Mouse (Mus musculus): ENCODE results near the gene Fam186a. TPM values are rescaled to one million over a fixed set of nuclear protein-coding genes. Genes with fewer than 3 reads are reported as not detected.
"Not testable (repeated sequence)": the region's sequence is repeated elsewhere in the genome, so short reads cannot be mapped to it uniquely, and the experiment has no call there.

Fam186a gene
- 0.03 TPM in 1 of 2 replicates, not detected in the other for polyA plus RNA-seq (2016; fragmentation: Nextera tagmentation; extraction: Ambion mirVana)

DNA sequence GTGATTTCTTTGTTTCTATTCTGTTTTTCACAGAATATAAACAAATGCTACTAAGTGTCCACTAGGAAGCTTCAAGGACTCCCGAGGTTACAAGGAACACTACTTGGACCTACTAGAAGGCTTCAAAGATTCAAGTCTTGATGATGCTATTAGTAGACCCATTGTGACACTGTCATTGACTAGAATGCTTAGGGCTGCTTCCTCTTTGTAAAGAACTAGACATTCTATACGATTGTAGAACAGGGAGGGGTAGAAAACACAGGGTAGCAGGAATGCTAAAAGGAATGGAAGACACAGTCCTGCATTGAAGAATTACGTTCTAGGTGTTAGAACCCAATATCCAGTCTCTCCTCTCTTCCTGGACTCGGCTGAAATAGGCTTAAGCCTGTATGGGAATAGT, at the start of gene Fam186a:
Gene Fam186a, minus strand, starts transcription at position 101 of the 400 bp plus-strand sequence.
- H3K9me3 ChIP-seq, result no peaks in the 10 kb centered on the region
- no peaks in the 10 kb centered on the region; the same call in 1 of the 2 replicates for H3K27me3 ChIP-seq
- WGBS, result 80% methylated on average over 4 of the region's 4 CpGs
- no peaks in the 10 kb centered on the region for H3K4me1 ChIP-seq (replicated peaks)
- no peak within 1 kb of the TSS for H3K4me3 ChIP-seq (replicated peaks)
- H3K36me3 ChIP-seq, result no peaks in the 10 kb centered on the region
- no peak within 1 kb of the TSS for H3K9ac ChIP-seq (replicated peaks)
- no peak within 1 kb of the TSS for H3K4me2 ChIP-seq
- ATAC-seq (ENCODE audit: insufficient number of reproducible peaks, insufficient read depth, low FRiP score, low TSS enrichment, low read depth), result no peak
- H3K27ac ChIP-seq, result no peak within 1 kb of the TSS

DNA sequence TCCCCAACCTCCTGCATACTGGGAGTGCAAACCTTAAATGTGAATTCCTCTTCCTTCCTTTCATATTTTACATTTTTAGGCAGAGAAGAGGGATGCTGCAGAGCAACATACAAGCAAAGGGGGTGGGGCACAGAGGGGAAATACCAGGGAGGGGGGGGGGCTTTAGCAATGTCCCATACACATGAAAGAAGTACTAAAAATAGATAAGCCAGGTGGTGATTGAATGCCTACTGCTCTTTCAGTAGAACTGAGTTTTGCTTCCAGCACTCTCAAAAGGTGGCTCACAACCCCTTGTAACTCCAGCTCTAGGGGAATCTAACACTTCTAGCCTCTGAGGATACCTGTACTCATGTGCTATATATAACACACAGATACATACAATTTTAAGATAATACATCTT, 39.3 kb upstream of the Fam186a start:
- H3K4me2 ChIP-seq, result no peak overlapping the region
- no peaks in the 10 kb centered on the region for H3K9me3 ChIP-seq
- no peak overlapping the region for H3K9ac ChIP-seq (replicated peaks)
- H3K27me3 ChIP-seq, result no peaks in the 10 kb centered on the region
- ATAC-seq (ENCODE audit: insufficient number of reproducible peaks, insufficient read depth, low FRiP score, low TSS enrichment, low read depth), result no peak
- H3K27ac ChIP-seq, result no peak overlapping the region
- no peak overlapping the region for H3K4me3 ChIP-seq (replicated peaks)
- no peaks in the 10 kb centered on the region for H3K4me1 ChIP-seq (replicated peaks)
- peaks cover 96% of the 10 kb centered on the region for H3K36me3 ChIP-seq

DNA sequence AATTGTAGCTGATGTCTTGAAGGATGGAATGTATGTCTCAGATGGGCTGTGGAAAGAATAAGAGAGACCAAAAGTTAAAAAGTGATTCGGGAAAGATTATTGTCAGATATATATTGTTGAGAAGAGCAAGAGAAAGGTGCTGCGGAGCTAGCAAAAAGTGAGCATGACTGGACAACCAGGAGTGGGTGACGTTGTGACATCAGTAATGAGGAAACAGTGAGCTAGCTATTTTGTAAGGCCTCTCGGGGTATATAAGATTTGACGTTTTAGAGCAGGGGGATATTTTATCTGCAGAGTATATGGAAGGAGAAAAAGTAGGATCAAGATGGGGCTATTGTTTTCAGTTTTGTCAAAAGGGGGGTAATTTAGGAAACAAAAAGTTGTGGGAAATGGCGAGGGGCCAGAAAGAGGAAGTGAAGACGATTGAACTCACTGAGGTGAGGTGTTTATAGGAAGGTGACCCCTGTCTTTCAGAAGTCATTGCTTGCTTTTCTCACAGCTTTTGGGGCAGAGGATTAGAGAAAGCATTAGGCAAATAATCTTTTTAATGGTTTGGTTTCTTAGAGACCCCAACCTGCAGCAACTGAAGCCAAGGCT, 37.9 kb upstream of the Fam186a start:
- H3K4me1 ChIP-seq (replicated peaks), result no peaks in the 10 kb centered on the region
- ATAC-seq (ENCODE audit: insufficient number of reproducible peaks, insufficient read depth, low FRiP score, low TSS enrichment, low read depth), result no peak
- WGBS, result 90% methylated on average over 7 of the region's 7 CpGs
- no peaks in the 10 kb centered on the region for H3K27me3 ChIP-seq
- no peaks in the 10 kb centered on the region for H3K9me3 ChIP-seq
- peaks cover 91% of the 10 kb centered on the region for H3K36me3 ChIP-seq
- no peak overlapping the region for H3K9ac ChIP-seq (replicated peaks)
- no peak overlapping the region for H3K27ac ChIP-seq
- H3K4me2 ChIP-seq, result no peak overlapping the region
- H3K4me3 ChIP-seq (replicated peaks), result no peak overlapping the region

DNA sequence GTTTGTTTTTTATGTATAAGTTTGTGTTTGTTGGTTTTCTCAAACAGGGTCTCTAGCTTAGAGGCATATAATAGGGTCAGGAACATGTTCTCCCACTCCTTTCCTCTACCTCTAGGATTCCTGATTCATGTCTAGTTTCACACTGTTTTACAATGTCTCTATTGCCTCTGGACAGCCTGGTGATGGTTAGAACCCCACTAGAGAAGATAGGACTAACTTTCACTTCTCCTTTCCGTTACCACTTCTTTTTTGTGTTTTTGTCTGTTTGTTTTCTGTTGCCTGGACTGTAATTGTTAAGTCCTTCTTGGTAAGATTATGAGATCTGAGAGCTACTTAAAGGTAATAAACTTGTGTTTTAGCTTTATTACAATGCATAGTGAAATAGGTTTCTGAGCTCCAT, 32.5 kb upstream of the Fam186a start:
- Histone ChIP-seq H3K36me3 (peaks cover 82% of the 10 kb centered on the region), H3K4me1 (replicated peaks) (no peaks in the 10 kb centered on the region), H3K27me3 (no peaks in the 10 kb centered on the region), H3K4me2 (no peak overlapping the region), H3K9ac (replicated peaks) (no peak overlapping the region), H3K4me3 (replicated peaks) (no peak overlapping the region), H3K9me3 (no peaks in the 10 kb centered on the region), H3K27ac (no peak overlapping the region)
- ATAC-seq (ENCODE audit: insufficient number of reproducible peaks, insufficient read depth, low FRiP score, low TSS enrichment, low read depth), result no peak
- WGBS, result 89% methylated on average over 1 of the region's 1 CpGs

DNA sequence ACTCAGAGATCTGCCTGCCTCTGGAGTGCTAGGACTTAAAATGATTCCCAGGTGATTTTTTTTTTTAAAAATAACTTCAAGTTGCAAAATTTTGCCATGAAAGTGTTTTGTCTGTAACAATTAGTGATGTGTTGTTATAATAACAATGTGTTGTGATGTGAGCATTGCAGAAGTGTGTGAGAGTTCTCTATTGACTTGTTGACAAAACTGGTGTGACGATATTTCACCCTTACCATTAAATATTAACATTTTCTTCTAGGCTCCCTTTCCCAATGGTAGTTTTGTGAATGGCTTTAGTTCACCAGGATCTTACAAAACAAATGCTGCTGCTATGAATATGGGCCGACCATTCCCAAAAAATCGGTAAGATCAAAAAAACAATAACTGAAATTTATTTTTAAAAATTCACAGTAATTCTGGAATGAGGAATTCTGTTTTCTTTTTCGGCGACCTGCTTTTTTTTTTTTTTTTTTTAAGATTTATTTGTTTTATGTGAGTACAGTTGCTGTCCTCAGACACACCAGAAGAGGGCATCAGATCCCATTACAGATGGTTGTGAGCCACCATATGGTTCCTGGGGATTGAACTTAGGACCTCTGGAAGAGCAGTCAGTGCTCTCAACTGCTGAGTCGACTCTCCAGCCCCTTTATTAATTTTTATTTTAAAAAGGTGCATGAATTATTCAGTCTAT, 30.4 kb upstream of the Fam186a start:
- Histone ChIP-seq H3K4me1 (replicated peaks) (no peaks in the 10 kb centered on the region), H3K27me3 (no peaks in the 10 kb centered on the region), H3K9ac (replicated peaks) (no peak overlapping the region), H3K4me2 (no peak overlapping the region), H3K36me3 (peaks cover 74% of the 10 kb centered on the region), H3K27ac (no peak overlapping the region), H3K9me3 (no peaks in the 10 kb centered on the region), H3K4me3 (replicated peaks) (no peak overlapping the region)
- 94% methylated on average over 6 of the region's 6 CpGs for WGBS
- ATAC-seq (ENCODE audit: insufficient number of reproducible peaks, insufficient read depth, low FRiP score, low TSS enrichment, low read depth), result no peak

DNA sequence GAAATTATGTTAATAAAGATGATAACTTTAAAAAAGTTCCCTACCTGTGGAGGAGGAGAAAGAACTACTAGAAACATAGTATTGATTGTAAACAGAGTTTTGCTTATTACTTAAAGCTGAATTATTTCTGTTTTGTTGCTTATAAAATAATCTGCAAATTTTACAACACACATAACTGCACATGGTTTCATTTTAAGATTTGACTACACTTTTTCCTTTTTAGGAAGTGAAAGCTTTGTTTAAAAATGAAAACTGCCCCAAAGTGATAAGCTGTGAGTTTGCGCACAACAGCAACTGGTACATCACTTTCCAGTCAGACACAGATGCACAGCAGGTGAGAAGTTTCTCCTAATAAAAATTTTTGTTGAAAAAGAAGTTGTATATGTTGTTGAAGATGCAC, 26.2 kb upstream of the Fam186a start:
- no peak overlapping the region for H3K27ac ChIP-seq
- WGBS, result 94% methylated on average over 1 of the region's 1 CpGs
- ATAC-seq (ENCODE audit: insufficient number of reproducible peaks, insufficient read depth, low FRiP score, low TSS enrichment, low read depth), result no peak
- no peaks in the 10 kb centered on the region for H3K9me3 ChIP-seq
- no peak overlapping the region for H3K4me2 ChIP-seq
- H3K36me3 ChIP-seq, result peaks cover 73% of the 10 kb centered on the region
- H3K9ac ChIP-seq (replicated peaks), result no peak overlapping the region
- H3K27me3 ChIP-seq, result no peaks in the 10 kb centered on the region
- H3K4me3 ChIP-seq (replicated peaks), result no peak overlapping the region
- no peaks in the 10 kb centered on the region for H3K4me1 ChIP-seq (replicated peaks)

DNA sequence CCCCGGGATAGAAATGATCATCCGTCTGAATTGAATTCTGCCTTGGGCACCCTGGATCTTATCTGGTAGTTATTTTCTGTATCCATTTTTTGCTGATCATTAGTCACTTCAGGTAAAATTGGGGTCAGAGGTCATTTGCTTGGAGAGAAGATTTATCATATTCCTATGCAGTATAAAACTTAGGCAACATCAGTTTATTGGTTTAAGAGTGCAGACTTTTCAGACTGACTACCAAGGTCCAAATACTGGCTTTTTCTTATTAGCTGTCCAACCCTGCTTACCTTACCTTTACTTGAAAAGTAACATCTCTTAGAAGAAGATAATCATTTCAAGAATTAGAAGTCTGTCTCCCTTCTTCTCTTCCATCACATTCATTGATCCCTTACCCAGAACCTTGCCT, 12.9 kb upstream of the Fam186a start:
- no peaks in the 10 kb centered on the region for H3K9me3 ChIP-seq
- no peak for ATAC-seq (ENCODE audit: insufficient number of reproducible peaks, insufficient read depth, low FRiP score, low TSS enrichment, low read depth)
- H3K4me3 ChIP-seq (replicated peaks), result no peak overlapping the region
- H3K9ac ChIP-seq (replicated peaks), result no peak overlapping the region
- WGBS, result 86% methylated on average over 2 of the region's 2 CpGs
- no peak overlapping the region for H3K4me2 ChIP-seq
- H3K36me3 ChIP-seq, result no peaks in the 10 kb centered on the region
- no peak overlapping the region for H3K27ac ChIP-seq
- no peaks in the 10 kb centered on the region for H3K27me3 ChIP-seq
- H3K4me1 ChIP-seq (replicated peaks), result no peaks in the 10 kb centered on the region

DNA sequence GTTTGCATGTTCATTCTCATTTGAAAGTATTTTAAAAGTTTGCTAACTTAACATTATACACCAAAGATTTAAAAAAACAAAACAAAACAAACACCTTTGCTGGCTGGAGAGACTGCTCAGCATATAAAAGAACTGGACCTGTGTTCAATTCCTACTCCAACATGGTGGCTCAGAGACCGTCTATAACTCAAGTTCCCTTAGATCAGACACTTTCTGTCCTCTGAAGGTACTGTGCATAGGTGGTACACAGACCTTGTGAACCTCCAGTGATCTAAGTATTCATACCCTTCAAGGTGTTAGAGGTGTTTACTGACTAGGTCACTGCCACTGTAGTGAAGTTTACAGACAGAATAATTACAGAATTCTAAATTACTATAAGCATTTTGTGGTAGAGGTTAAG, 12.4 kb upstream of the Fam186a start:
- no peak overlapping the region for H3K9ac ChIP-seq (replicated peaks)
- WGBS, result 80% methylated on average over 1 of the region's 1 CpGs
- H3K4me2 ChIP-seq, result no peak overlapping the region
- H3K4me1 ChIP-seq (replicated peaks), result 0 out of 2 replicates have a peak, but pooled peaks cover 3% of the 10 kb centered on the region
- no peaks in the 10 kb centered on the region for H3K27me3 ChIP-seq
- no peak for ATAC-seq (ENCODE audit: insufficient number of reproducible peaks, insufficient read depth, low FRiP score, low TSS enrichment, low read depth)
- H3K9me3 ChIP-seq, result no peaks in the 10 kb centered on the region
- no peak overlapping the region for H3K27ac ChIP-seq
- H3K4me3 ChIP-seq (replicated peaks), result no peak overlapping the region
- H3K36me3 ChIP-seq, result no peaks in the 10 kb centered on the region

DNA sequence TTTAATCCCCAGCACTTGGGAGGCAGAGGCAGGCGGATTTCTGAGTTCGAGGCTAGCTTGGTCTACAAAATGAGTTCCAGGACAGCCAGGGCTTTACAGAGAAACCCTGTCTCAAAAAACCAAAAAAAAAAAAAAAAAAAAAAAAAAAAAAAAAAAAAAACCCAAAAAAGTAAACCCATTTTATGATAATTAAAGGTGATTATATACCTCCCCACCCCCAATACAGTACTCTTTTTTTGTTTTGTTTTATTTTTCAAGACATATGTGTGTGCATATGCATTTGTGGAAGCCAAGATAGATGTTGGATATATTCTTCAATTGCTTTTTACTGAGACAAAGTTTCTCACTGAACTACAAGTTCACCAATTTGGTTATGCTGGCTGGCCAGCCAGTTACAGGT, 9.3 kb upstream of the Fam186a start:
- not testable (repeated sequence) for H3K9me3 ChIP-seq; H3K4me3 ChIP-seq (replicated peaks); ATAC-seq (ENCODE audit: insufficient number of reproducible peaks, insufficient read depth, low FRiP score, low TSS enrichment, low read depth); H3K27ac ChIP-seq; H3K36me3 ChIP-seq; H3K4me2 ChIP-seq; H3K4me1 ChIP-seq (replicated peaks); H3K9ac ChIP-seq (replicated peaks); H3K27me3 ChIP-seq
- WGBS, result 87% methylated on average over 2 of the region's 2 CpGs

DNA sequence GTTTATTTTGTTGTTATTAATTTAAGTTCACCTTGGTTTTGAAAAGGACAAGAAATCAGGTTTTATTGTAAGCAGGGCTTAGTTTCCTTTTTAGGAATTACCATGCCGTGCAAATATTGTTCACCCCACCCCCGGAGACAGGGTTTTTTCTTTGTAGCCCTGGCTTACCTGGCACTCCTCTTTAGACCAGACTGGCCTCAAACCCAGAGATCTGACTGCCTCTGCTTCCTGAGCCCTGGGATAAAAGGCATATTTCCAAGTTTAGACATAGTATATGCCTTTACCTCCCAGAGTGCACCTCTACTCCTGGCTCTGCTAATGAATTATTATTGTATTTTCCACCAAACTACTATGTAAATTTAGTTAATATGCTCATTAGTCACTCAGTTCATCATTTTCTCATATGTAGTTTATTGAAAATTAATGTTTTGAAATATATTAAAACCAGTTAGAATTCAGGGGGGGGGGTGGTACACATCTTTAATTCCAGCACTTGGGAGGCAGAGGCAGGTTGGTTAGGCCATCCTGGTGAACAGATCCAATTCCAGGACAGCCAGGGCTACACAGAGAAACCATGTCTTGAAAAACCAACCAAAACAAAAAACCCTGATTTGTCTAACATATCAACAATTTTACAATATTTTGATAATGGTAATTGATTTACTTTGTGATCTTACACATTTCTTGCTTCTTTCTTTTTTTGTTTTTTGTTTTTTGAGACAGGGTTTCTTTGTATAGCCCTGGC, 7.8 kb upstream of the Fam186a start:
- Histone ChIP-seq H3K36me3 (no peaks in the 10 kb centered on the region), H3K4me1 (replicated peaks) (0 out of 2 replicates have a peak, but pooled peaks cover 4% of the 10 kb centered on the region), H3K27ac (no peak overlapping the region), H3K9me3 (no peaks in the 10 kb centered on the region), H3K9ac (replicated peaks) (no peak overlapping the region), H3K4me2 (peak overlapping the region; percentile 60), H3K4me3 (replicated peaks) (peak overlapping the region; percentile 85; the same call in 1 of the 2 replicates), H3K27me3 (no peaks in the 10 kb centered on the region)
- WGBS, result 74% methylated on average over 2 of the region's 2 CpGs
- ATAC-seq (ENCODE audit: insufficient number of reproducible peaks, insufficient read depth, low FRiP score, low TSS enrichment, low read depth), result no peak

Data from limb, embryonic 12.5 days (tissue).